Mouse (Mus musculus): ENCODE measurements around the gene 1110051M20Rik.

Gene 1110051M20Rik

DNA sequence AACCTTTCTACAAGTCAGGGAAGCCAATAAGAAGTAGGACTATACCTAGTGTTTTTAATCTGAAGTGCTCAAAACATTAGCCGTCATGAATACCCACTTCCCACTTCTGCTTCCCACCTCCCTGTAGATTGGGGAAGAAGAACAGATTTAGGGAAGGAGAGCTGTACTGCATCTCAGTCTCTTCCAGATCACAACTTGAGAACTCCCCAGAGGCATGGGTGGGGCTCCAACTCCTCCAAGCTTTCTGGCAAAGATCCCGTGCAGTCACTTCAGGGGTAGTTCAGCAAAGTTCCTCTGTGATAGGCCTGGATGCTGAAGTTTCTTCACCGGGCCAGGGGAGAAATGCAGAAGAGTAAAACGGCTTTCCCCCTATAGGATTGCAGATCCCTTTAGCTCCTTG is 109.4 kb downstream of the 1110051M20Rik start:
- peak; percentile 98 for DNase-seq

DNA sequence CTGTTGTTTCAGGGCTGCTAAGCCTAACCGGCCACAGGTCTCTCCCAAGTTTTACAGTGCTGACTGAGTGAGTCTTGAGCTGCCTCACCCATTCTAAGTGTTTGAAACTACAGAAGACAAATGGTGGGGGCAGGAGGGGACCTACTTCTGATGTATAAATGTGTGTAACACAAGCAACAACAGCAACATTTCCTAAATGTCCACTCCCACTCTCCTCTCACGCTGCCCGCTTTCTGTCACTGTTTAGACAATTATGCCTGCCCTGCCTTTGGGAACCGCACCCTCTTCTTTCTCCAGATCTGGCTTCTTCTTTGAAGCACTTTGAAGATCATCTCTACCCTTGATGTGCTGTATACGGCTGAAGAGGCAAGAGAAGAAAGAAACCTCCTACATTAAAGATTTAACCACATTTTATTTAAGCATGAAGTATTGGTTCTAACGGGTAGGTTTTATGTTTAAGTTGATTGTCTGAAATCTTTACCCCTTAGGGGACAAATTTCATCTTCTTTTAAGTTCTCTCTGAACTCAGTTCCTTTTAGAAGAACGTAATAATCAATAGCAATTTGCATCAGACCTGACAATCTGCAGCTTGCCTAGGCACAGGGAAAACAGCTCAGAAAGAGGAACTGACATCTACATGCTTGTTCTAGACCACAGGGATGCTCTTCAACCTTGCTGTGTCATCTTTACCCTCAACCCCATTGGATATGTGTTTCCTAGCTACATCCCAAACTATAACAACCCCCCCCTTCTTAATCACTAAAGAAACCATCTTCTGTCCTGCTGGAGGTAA is 113.3 kb downstream of the 1110051M20Rik start:
- peak; percentile 59 for DNase-seq

DNA sequence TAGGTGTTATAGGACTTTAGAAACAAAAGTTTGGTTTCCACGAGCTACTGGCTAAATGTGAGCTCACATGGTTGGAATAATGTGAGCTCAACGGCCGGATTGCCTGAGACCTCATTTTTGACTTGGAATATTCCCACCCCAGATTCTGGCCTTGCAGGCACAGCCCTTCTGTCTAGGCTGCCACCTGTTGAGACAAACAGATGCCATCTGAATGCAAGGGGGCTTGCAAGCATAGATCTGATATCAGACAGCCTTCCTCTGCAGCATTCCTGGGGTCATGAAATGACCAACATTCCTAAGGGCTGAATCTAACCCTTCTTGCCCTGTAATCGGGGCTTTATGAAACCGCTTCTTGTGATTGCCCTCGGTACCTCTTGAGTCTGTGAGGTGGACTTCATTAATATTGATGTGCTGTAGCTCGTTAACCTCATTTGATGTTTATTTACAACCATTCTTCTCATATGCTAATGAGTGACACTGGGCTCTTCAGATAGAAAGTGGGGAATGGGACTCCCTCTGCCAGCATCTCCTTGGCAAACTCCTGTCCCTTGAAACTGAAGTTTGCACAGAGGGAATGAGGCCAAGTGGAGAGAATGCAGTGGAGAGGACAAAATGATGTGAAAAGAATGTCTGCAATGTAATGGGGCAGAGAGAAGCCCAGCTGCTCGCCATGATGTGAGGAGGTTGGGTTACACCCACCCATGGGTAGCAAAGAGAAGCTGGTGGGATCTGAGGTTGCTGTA is 114.3 kb downstream of the 1110051M20Rik start:
- DNase-seq: peak; percentile 85

DNA sequence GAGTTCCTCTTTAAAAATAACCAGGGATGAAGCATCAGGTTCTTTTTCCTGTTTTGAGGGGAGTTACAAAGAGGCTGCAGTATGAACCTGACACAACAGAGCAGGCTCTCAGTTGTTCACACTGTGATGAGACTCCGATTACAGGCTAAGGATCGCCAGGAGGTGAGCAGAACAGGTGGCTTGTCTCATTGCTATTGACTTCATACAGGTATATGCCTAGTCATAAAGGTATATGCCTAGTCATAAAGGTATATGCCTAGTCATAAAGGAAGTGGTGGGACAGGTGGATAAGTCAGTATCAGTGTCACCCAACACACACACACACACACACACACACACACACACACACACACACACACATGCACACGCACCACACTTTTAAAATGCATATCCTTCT is 115.8 kb downstream of the 1110051M20Rik start:
- DNase-seq: no peak

DNA sequence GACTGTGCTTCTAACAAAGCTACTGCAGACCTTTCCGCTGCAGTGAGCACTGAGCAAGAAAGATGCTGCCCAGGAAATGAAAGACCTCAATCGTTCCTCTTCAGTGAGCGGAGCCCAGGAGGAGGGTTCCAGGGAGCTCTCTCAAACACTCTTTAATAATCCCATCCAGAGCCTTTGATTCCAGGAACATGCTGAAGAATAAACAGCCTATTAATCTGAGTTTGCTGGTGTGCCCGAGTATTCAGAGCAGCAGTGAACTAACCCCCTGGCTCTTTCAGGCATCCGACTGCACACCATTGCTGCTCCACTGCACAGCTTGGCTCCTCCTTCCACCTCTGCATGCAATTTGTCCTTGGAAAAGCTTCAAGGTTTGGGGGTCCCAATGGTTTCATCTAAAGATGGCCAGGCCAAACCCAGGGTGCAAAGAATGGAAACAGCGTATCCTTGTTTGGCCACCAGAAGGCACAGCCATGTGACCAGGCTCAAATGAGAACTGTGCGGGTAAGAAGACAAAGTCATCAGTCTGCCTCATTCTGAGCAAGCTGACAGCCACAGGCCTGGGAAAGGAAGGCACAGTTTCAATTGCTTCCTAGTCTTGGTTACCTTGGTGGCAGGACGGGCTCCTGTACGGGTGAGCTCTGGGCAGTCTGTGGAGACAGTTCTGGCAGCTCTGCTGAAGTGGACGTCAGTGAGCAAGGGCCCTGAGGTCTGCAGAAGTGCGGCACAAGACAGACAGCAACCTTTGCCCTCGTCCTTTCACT is 116.4 kb downstream of the 1110051M20Rik start:
- DNase-seq: peak; percentile 82

DNA sequence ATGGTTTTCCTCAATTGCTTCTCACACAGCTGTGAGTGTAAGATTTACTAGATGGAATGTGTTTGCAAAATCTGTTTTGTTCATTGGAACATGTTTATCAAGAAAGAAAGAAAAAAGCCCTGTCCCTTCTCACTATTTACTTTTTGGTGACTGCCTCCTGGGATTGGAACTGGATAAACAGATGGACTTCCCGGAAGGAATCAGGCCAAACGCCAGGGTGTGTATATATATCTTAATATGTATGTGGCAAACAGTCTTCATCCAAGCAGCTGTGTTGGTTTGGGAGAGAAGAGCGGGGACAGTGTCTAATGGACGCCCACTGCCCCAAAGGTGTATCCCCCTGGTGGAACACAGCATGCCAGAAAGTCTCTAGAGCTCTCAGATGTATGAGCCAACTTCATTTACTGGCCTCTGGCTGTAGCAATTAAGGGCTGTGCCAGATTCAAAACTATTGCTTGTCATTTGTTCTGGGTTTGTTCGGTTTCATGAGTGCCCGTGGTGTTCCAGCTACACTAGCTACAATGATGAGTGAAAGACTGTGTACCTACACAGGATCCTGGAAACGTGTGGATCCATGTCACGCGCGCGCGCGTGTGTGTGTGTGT is 117.7 kb downstream of the 1110051M20Rik start:
- DNase-seq: peak; percentile 94

DNA sequence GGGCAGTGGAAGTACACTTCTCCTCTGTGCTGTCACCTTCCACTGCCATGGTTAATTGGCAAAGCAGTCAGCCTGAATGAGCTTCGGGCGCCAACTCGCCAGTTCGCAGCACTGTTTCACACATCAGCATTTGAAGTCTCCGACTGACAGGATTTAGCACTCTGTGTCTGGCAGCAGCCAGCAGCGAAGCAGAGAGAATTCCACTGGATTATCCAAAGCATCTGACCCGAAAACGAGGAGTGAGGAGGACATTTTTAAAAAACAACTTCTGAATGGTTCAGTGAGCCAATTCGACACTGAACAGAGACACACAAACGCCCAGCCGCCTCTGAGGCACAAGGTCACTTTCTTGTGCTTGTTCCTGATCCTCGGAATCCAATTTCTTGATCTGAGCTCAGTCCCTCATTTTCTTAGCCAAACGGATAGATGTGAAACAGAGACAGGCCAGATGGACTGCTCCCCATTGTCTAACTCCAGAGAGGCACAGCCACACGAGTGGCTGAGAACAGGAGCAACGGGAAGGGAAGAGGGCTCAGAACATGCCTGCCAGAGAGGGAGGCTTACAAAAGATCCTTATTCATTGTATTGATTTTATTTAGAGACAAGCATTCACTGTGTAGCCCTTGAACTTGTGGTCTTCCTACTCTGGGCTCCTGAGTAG is 119.6 kb downstream of the 1110051M20Rik start:
- DNase-seq: peak; percentile 94

DNA sequence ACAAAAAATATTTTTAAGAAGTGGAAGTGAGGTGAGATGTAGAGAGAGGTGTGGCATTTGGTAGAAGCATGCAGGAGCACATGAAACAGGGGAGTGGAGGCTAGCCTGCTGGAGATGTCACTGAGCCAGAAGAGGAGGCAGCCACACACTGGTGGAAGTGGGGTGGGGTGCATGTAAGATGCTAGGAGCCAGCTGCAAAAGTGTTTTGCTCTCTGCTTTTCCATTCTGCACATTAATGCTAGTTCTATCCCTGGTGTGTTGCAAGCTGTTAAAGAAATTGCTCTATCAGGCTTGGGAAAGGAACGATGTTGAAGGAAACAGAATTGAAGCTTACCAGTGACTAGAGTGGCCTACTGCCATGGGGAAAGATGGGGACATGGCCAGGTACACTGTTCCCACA is 120.2 kb downstream of the 1110051M20Rik start:
- DNase-seq: no peak

DNA sequence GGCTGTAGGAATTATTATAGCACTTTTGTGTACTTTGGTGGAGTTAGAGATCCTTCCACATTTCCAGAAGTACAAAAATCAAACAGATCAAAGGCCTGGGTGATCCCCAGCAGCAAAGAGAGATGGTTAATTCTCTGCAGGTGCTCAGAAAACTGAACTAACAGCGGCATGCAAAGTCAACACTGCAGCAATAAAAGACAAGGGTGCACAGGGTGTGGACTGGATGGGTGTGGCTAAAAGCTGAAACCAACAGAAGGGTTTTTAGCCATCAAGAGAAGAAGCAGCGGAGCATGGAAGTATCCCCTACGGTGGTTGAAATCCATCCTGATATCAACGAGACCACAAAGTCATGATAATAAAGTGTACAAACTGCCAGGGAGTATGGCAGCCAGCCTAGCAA is 122.0 kb downstream of the 1110051M20Rik start:
- no peak for DNase-seq

DNA sequence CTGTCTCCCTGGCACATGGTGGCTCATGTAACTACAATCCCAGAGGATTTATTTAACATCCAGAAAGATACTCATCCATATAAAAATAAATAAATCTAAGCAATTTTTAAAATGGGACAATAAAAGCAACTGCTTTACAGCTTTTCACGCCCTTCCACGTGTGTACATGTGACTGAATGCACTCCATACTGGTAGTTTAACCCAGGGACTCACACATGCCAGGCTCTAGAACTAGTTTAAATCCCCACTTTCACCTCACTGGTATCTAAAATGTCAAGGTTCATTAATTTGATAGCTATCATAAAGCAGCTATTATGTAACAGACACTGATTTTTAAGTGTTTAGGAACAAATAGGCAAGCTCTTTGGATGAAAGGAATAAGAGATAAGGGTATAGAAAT is 122.6 kb downstream of the 1110051M20Rik start:
- no peak for DNase-seq

DNA sequence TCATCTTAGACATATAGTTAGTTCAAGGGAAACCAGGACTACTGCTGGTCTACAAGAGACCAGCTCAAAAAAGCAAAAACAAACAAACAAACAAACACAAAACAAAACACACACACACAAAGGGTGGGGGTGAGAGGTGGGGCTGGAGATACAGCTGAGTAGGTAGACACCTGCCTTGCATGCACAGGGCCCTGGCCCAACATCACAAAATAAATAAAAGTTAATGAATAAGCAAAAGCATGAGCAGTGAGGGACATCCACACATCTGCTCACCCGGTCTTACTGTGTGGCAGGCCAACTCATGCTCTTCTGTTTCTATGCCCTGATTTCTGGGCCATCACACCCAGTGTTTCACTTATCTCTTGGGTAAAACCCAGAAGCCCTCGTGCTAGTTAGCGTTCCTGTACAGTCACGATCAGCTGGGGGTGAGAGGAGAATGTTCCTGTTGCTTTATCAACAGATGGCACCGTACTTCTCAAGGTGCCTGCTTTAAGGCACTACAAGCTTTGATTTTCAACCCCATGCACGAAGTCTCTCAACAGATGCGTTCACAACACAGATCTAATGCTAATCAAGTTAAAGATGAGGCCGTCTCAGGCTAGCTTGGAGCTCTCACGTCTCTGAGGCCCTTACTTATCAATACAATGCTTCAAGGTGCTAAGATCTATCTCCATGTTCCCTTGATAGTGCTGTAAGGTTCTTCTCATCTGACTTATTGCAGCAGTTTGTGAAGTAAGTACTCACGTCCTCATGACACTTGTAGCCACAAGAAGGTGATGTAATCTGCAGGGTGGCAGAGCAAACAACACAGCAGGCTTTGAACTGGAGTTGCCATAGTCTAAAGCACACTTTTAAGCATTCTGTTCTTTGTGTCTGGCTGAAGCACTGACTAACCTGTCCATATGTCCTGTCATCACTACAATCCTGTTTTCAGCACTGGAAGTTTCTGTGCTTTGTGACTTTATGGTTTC is 123.7 kb downstream of the 1110051M20Rik start:
- DNase-seq: no peak

DNA sequence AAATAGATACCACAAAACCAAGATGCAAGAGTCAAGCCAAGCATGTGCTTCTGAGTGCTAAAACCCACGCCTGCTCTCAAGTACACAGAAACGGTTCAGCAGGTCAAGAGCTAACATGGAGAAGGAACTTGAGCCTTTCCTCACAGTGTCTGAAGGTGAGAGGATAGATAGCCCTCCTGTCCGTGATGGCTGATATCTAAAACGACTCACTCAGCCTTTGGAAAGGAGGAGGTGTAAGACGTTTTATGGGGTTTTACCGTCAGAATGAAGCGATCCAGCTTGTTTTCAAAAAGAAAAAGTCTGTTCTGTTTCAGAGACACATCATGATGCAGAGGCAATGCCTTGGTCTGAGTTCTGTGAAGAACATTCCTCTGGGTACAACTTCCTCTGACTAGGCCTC is 130.3 kb downstream of the 1110051M20Rik start:
- no peak for DNase-seq

DNA sequence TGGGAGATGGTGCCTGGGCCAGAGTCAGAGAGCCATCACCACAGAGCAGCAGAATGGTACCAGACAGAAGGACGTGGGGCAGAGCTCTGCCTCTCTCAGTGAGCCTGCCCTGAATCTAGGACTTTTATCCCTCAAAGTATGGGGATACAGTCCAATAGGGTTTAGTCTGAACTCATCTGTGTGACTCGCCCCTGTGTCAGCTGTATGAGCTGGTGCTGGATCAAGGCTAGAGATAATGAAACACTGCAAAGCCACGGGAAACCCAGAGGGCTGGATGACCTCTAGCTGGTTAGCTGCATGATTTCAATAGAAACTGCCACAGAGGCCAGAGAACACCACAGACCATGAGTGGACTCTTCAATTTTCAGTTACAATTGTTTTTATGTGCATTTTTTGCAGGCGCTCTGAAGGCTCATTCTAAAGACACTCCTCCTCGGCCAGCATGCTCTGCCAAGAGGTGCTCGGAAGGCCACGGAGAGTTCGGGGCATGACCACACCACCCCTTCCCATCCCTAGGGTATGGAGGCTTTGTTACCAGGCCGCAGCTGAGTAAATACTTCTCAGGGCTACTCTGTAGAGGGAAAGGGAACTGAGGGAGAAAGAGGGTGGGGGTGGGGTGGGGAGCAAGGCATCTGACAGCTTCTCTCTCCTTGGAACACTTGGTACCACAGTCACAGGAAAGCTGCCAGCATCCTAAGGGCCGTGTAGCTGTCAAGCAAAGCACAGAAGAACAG is 131.8 kb downstream of the 1110051M20Rik start:
- peak; percentile 96 for DNase-seq

DNA sequence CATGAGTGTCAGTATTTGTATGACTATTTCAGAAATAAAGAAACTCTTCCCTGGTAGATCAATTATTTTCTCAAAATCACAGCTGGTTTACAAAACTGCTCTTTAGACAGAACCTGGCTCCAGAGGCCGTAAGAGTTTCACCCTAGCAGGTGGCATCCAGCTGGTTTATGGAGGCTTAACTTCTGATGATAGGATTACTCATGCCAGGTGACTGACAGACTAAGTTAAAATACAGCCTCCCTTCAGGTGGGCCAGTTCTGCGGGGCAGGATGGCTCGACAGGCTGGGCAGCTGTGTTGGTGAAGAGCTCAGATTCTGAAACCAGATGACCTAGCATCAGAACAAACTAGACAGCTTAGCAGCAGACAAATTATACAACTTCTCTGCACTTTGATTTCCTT is 135.0 kb downstream of the 1110051M20Rik start:
- no peak for DNase-seq

DNA sequence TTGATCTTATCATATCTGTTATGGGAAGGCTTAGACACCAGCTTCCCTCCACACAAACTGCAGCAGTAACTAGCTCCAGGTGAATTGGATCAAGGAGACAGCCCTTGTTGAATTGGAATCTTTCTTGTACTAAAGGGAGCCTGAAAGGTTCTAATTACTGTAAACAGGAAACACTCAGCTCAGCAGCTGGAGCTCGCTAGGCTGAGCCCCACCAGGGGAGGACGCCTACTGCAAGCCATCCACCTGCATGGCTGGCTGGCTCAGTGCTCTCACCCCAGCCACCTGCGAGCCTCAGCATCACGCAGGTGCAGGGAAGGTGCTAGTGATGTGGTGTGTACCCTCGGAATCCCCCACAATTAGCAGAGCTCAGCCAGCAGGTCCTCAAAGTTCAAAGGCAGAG is 135.8 kb downstream of the 1110051M20Rik start:
- no peak for DNase-seq

DNA sequence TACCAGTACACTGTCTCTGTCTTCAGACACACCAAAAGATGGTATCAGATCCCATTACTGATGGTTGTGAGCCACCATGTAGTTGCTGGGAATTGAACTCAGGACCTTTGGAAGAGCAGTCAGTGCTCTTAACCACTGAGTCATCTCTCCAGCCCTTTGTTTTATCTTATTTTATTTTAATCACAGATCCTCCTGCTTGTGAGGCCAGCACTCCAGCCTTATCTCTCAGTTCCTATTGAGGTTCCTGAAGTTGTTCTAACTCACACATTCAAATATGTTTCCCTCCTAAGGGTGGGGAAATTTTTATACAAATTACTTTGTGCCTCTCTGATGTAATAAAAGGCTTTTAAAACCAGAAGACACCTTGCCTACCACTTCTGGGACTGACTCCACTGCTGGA is 137.9 kb downstream of the 1110051M20Rik start:
- no peak for DNase-seq

DNA sequence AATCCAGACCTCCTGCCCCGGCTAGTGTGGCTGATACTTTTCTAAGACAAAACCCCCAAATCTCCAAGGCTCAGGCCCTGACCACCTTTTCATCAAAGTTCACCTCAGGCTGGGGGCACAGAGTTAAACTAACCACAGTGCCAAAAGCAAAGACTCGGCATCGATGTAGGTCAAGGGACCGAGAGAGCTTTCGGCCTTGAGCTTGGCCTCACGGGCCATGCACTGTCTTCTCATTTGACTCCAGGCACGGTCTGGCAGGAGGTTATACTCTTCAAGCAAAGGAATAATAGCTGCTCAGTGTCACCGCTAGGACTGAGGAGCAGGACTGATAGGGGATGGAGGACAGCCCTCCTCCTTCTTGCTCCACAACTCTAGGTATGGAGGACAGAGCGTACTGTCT is 138.6 kb downstream of the 1110051M20Rik start:
- DNase-seq: no peak

DNA sequence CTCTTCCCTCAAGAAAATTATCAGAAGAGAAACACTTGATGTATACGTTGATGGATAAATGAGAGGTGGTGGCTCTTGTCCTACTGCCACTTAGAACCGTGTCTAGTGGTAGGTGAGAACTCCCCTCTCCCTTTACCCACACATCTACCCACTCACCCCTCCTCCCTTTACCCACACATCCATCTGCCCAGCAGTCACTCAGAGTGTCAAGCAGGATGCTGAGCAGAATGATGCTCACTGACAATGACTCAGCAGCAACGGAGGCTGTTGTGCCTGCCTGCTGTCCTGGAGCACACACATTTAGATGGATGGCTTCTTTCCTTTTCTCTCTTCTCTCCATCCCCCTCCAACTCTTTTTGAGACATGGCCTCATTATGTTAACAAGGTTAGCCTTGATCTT is 141.7 kb downstream of the 1110051M20Rik start:
- no peak for DNase-seq

DNA sequence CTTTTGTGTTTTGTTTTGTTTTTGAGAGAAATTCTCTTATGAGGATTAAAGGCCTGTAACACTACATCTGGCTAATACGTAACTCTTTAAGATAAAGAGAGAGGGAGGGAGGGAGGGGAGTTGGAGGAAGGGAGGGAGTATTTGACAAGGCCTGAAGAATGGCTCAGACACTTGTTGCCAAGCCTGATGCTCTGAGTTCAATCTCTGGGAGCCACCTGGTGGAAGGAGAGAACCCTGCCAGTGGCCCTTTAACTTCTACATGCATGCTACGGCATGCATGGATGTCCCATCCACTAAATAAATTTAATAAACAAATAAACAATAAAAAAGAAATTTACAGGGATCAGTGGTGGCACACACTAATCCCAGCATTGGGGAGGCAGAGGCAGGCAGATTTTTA is 142.7 kb downstream of the 1110051M20Rik start:
- DNase-seq: no peak

DNA sequence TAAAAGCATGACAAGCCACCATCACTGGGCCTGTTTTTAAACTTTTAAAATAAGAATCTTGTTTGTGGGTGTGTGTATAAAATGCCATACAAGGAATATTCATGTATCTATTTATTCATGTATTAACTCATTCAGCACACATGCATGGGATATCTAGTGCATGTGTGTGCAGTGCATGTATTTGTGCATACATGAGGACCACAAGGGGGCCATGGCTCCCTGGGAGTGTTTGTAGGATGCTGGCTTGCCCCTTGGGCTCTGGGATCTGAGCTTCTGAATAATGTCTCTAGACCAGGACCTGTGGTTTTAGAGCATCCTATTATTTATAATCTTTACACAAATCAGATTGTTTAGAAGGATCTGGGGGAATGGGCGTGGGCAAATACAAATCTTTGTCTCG is 143.7 kb downstream of the 1110051M20Rik start:
- no peak for DNase-seq

DNA sequence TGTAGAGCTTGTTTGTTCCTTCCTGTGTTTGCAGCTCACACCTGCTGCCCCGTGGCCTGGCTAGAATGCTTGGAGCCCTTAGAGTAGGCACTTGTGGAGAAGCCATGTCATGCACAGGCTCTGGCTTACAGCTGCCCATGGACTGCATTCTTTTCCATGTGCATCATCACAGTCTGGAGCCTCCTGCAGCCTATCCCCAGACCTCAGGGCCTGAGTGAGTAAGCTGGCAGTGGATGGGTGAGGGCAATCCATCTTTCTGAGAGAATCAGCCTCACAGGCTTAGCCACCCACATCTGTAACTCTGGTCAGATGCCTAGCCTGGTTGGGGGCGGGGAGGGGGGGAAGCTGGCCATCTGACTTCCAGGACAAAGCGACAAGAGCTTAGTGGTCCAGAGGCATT is 145.3 kb downstream of the 1110051M20Rik start:
- no peak for DNase-seq
